Mouse (Mus musculus) stomach, postnatal 0 days (tissue): ENCODE data around the gene Hist1h3a. TPM values are rescaled to one million over a fixed set of nuclear protein-coding genes. Genes with fewer than 3 reads are reported as not detected.
"Not testable (repeated sequence)": the region's sequence is repeated elsewhere in the genome, so short reads cannot be mapped to it uniquely, and the experiment has no call there.

Experiments
- ATAC-seq: fragments of 200-750 bp; cut with Nextera tagmentation; 2 replicates; pipeline ENCODE4 v1.8.0; 2017; ENCODE audit not compliant: low FRiP score, low TSS enrichment
- DNase-seq: peaks from one replicate; pipeline ENCODE4 v3.0.0-alpha.2; 2016; ENCODE audit warnings: low spot score
- H3K27ac ChIP-seq: fragments of 300-500 bp; sonication (generic); replicated peaks from 2 replicates; pipeline ENCODE4 v1.5.1; 2014; ENCODE audit warnings: mild to moderate bottlenecking, control low read depth
- H3K27me3 ChIP-seq: fragments of 300-500 bp; sonication (generic); 2 replicates; pipeline ENCODE4 v1.6.1; 2014; ENCODE audit warnings: low read length; ENCODE audit not compliant: control insufficient read depth, insufficient read depth
- H3K36me3 ChIP-seq: fragments of 300-500 bp; sonication (generic); 2 replicates; pipeline ENCODE4 v1.6.1; 2014; ENCODE audit warnings: low read length, mixed read lengths; ENCODE audit not compliant: control insufficient read depth, insufficient read depth
- H3K4me1 ChIP-seq: fragments of 300-500 bp; sonication (generic); replicated peaks from 2 replicates; pipeline ENCODE4 v1.6.1; 2014; ENCODE audit warnings: antibody characterized with exemption; ENCODE audit not compliant: control insufficient read depth, insufficient read depth
- H3K4me2 ChIP-seq: fragments of 300-500 bp; sonication (generic); replicated peaks from 2 replicates; pipeline ENCODE4 v1.6.1; 2014; ENCODE audit warnings: low read depth, mild to moderate bottlenecking, control low read depth, moderate library complexity
- H3K4me3 ChIP-seq: fragments of 300-500 bp; sonication (generic); 2 replicates; pipeline ENCODE4 v1.5.1; 2014; ENCODE audit warnings: low read depth, low read length, control low read depth
- H3K9ac ChIP-seq: fragments of 300-500 bp; sonication (generic); 2 replicates; pipeline ENCODE4 v1.6.1; 2014; ENCODE audit warnings: mild to moderate bottlenecking, low read length, control low read depth, mixed read lengths
- H3K9me3 ChIP-seq: fragments of 300-500 bp; sonication (generic); 2 replicates; pipeline ENCODE4 v1.6.1; 2016; ENCODE audit warnings: low read length; ENCODE audit not compliant: control insufficient read depth
- CTCF ChIP-seq: IDR thresholded peaks from 2 replicates; pipeline ENCODE4 v1.5.1; 2016; ENCODE audit warnings: antibody characterized with exemption, low read depth, mild to moderate bottlenecking, moderate library complexity
- EP300 ChIP-seq: optimal IDR thresholded peaks from 2 replicates; pipeline ENCODE3; 2016; ENCODE audit warnings: antibody characterized with exemption
- WGBS: fragments of 180-500 bp; shearing (Covaris S2); extraction: QIAGEN DNeasy Blood & Tissue Kit; methylation state at CpG from one replicate; pipeline ENCODE4 v1.1.7; 2014; 5-methylcytosine and 5-hydroxymethylcytosine counted together
- polyA plus RNA-seq: library from polyadenylated mRNA; unstranded; fragments of >200 nt; fragmentation: Nextera tagmentation; extraction: Ambion mirVana; gene quantifications from 2 replicates; pipeline ENCODE4 v1.2.1, GENCODE M21; 2015

Hist1h3a gene
- polyA plus RNA-seq = 1.9 and 3.7 TPM in 2 replicates

- ATAC-seq = peak; percentile 59
- under 1% methylated on average over 29 of the region's 52 CpGs for WGBS
- Histone ChIP-seq H3K4me2 (peak within 1 kb of the TSS; percentile 90), H3K4me3 (peak within 1 kb of the TSS; percentile 52), H3K9ac (peak within 1 kb of the TSS; percentile 58), H3K27ac (peak within 1 kb of the TSS; percentile 88)
- not testable (repeated sequence) for H3K4me1 ChIP-seq, H3K27me3 ChIP-seq, H3K36me3 ChIP-seq, H3K9me3 ChIP-seq
- TF ChIP-seq EP300 = peak; percentile 46
- DNase-seq = peak; percentile 47
These were observed at the start of gene Hist1h3a for GRCm38 (mm10) chr13:23761871-23762821. TSS of gene Hist1h3a (minus strand) at chr13:23762386.

- TF ChIP-seq CTCF = no peak
- no peak for TF ChIP-seq EP300
- Histone ChIP-seq H3K4me1 (no peaks in the 10 kb centered on the region), H3K4me3 (no peak within 1 kb of the TSS), H3K9ac (no peak within 1 kb of the TSS), H3K36me3 (no peaks in the 10 kb centered on the region), H3K27me3 (no peaks in the 10 kb centered on the region), H3K4me2 (no peak within 1 kb of the TSS), H3K27ac (no peak within 1 kb of the TSS), H3K9me3 (no peaks in the 10 kb centered on the region)
- ATAC-seq (peak; percentile 81), DNase-seq (peak; percentile 21)
- 62% methylated on average over 15 of the region's 15 CpGs for WGBS
These were observed 44.4 kb upstream of the Hist1h3a start, which contains the start of gene Slc17a2 for GRCm38 (mm10) chr13:23806422-23807052. TSS of gene Slc17a2 (plus strand) at chr13:23806993.

- ATAC-seq = peak; percentile 83
- no peak overlapping the region for H3K4me3 ChIP-seq
- H3K9ac ChIP-seq = no peak overlapping the region
- WGBS = 58% methylated on average over 2 of the region's 2 CpGs
- H3K9me3 ChIP-seq = no peaks in the 10 kb centered on the region
- peak; percentile 21 for DNase-seq
- H3K4me1 ChIP-seq = no peaks in the 10 kb centered on the region
- TF ChIP-seq CTCF = no peak
- no peak for TF ChIP-seq EP300
- H3K4me2 ChIP-seq = no peak overlapping the region
- no peak overlapping the region for H3K27ac ChIP-seq
- no peaks in the 10 kb centered on the region for H3K36me3 ChIP-seq
- H3K27me3 ChIP-seq = no peaks in the 10 kb centered on the region
These were observed 42.3 kb upstream of the Hist1h3a start for GRCm38 (mm10) chr13:23804532-23804931.

DNA sequence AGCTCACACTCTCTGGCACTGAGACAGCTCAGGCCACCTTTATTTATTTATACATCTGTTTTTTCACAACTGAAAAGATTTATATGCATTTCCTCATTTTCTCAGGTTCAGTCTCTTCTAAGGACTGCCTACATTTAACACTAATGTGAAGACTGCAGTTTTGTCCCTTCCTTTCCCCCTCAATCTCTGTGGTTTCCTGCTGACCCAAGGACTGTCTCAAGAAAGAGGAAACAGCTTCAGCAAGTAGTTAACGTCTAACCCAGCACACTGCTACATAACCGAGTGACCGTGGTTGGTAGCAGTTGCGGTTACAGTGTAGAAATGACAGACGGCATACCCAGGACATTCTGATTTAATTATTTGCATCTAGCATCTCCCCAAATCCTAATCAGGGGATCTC, 37.2 kb upstream of the Hist1h3a start:
- H3K36me3 ChIP-seq = no peaks in the 10 kb centered on the region
- no peaks in the 10 kb centered on the region for H3K9me3 ChIP-seq
- TF ChIP-seq CTCF (no peak), EP300 (no peak)
- no peak overlapping the region for H3K4me2 ChIP-seq
- H3K9ac ChIP-seq = no peak overlapping the region
- 77% methylated on average over 5 of the region's 5 CpGs for WGBS
- H3K4me3 ChIP-seq = no peak overlapping the region
- ATAC-seq (no peak), DNase-seq (no peak)
- no peaks in the 10 kb centered on the region for H3K4me1 ChIP-seq
- H3K27me3 ChIP-seq = no peaks in the 10 kb centered on the region
- no peak overlapping the region for H3K27ac ChIP-seq

DNA sequence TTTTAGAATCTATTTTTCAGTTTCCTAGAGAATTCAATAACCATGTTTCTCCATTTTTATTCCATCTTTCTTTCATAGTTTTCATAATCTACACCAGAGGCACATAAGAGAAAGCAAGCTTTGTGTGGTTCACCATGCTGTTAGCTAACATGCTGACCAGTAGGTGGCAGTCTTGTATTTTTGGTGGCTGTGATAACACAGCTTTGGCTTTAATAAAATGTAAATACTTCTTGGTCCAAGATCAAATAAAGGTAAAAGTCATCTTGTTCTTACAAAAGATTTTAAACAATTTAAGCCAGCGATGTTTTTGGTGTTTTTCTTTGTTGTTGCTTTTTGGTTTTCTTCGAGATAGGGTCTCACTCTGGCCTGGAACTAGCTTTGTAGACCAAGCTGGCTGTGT, 30.3 kb upstream of the Hist1h3a start:
- Histone ChIP-seq H3K4me2 (no peak overlapping the region), H3K9me3 (no peaks in the 10 kb centered on the region), H3K27ac (no peak overlapping the region), H3K4me3 (no peak overlapping the region), H3K9ac (no peak overlapping the region), H3K36me3 (no peaks in the 10 kb centered on the region), H3K27me3 (no peaks in the 10 kb centered on the region), H3K4me1 (no peaks in the 10 kb centered on the region)
- no peak for ATAC-seq
- WGBS = 24% methylated on average over 2 of the region's 2 CpGs
- peak; percentile 88 for TF ChIP-seq CTCF
- TF ChIP-seq EP300 = no peak
- peak; percentile 33 for DNase-seq

- Histone ChIP-seq H3K9ac (no peak overlapping the region), H3K36me3 (no peaks in the 10 kb centered on the region), H3K9me3 (no peaks in the 10 kb centered on the region), H3K27ac (no peak overlapping the region), H3K27me3 (no peaks in the 10 kb centered on the region), H3K4me3 (no peak overlapping the region), H3K4me1 (no peaks in the 10 kb centered on the region), H3K4me2 (no peak overlapping the region)
- WGBS = 67% methylated on average over 4 of the region's 4 CpGs
- DNase-seq (no peak), ATAC-seq (peak; percentile 45; the same call in 1 of the 2 replicates)
- no peak for TF ChIP-seq CTCF
- TF ChIP-seq EP300 = no peak
These were observed 16.8 kb upstream of the Hist1h3a start for GRCm38 (mm10) chr13:23779025-23779424.
